In the genomic region with DNA sequence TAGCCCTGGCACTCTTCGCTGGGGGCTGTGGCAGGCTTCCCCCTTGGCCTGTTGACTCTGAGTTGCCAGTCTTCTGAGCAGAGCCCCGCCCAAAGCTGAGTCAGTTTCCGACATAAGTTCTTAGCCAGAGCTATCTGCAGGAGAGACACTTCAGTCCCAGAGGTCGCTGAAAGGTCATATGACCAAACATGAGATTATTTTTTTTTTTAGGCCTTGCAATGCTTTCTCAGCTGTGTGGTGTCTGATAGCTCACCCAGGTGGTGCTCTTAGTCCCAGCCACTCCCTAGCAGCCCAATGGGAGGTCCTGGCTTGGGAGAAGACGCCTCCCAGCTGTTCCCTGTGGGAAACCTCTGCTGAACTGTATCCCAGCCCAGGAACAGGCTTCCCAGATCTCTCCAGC, we compare ENCODE assay signal across 8 mouse cellular contexts. TPM values are rescaled to one million over a fixed set of nuclear protein-coding genes. Genes with fewer than 3 reads are reported as not detected.
DNase-seq lines count a peak whose midpoint lies in the region; ATAC-seq and TF ChIP-seq lines count a peak whose summit lies in the region.

No protein-coding gene starts in this region.

- H3K36me3 ChIP-seq in intestine, postnatal 0 days (ENCODE audit: control insufficient read depth, insufficient read depth): peaks cover 26% of the 10 kb centered on the region
- H3K36me3 ChIP-seq in lung, embryonic 16.5 days (ENCODE audit: control insufficient read depth, insufficient read depth, low read length): peaks cover 17% of the 10 kb centered on the region

- H3K4me1 ChIP-seq in intestine, postnatal 0 days (replicated peaks; ENCODE audit: control insufficient read depth, insufficient read depth, low read length): peaks cover 15% of the 10 kb centered on the region; the same call in 1 of the 2 replicates
- peaks cover 63% of the 10 kb centered on the region for H3K4me1 ChIP-seq in lung, embryonic 16.5 days (replicated peaks; ENCODE audit: control insufficient read depth, insufficient read depth, low read length)

- 29% methylated on average over 5 of the region's 5 CpGs for WGBS in intestine, postnatal 0 days
- 15% methylated on average over 5 of the region's 5 CpGs for WGBS in lung, embryonic 16.5 days

- ATAC-seq in intestine, postnatal 0 days: peak; percentile 59
- ATAC-seq in lung, embryonic 16.5 days (ENCODE audit: low read depth): peak; percentile 58

- H3K4me3 ChIP-seq in intestine, postnatal 0 days (ENCODE audit: low read depth, low read length): no peak overlapping the region
- no peak overlapping the region for H3K4me3 ChIP-seq in lung, embryonic 16.5 days (ENCODE audit: low read length)

- peak overlapping the region; percentile 68 for H3K27ac ChIP-seq in intestine, postnatal 0 days (ENCODE audit: low read depth, low read length)
- H3K27ac ChIP-seq in lung, embryonic 16.5 days (ENCODE audit: low read length): peak overlapping the region; percentile 96

- no peak overlapping the region for H3K9ac ChIP-seq in intestine, postnatal 0 days (ENCODE audit: low read depth, low read length)
- H3K9ac ChIP-seq in lung, embryonic 16.5 days (ENCODE audit: low read length): peak overlapping the region; percentile 54

- DNase-seq in CD4-positive helper T cell, adult 2 months (ENCODE audit: low read depth, low spot score): peak; percentile 82
- peak; percentile 56 for DNase-seq in MN1 (ENCODE audit: low spot score)
- peak; percentile 54 to 59 for DNase-seq in gastrocnemius, adult 8-10 months (ENCODE audit: low spot score in 2 of 2)
- no peak for DNase-seq in cerebellum, adult 18-20 months
- no peak for DNase-seq in left cerebral cortex, adult 11 months (ENCODE audit: low spot score)
- no peak for DNase-seq in ovary, postnatal 14 days (ENCODE audit: low spot score)

- no peaks in the 10 kb centered on the region for H3K27me3 ChIP-seq in intestine, postnatal 0 days (replicated peaks; ENCODE audit: control insufficient read depth, insufficient read depth, low read length)
- H3K27me3 ChIP-seq in lung, embryonic 16.5 days (ENCODE audit: control insufficient read depth, insufficient read depth, low read depth, low read length): no peaks in the 10 kb centered on the region

- H3K9me3 ChIP-seq in intestine, postnatal 0 days (ENCODE audit: control insufficient read depth): no peaks in the 10 kb centered on the region
- H3K9me3 ChIP-seq in lung, embryonic 16.5 days (ENCODE audit: control insufficient read depth, low read length): no peaks in the 10 kb centered on the region

- no peak for TF ChIP-seq CTCF in intestine, postnatal 0 days (IDR thresholded peaks at IDR 0.05; ENCODE audit: low read depth)

- 0 out of 2 replicates have a peak overlapping the region, but pooled peaks have one; percentile 7 for H3K4me2 ChIP-seq in intestine, postnatal 0 days (replicated peaks; ENCODE audit: low read depth)
- H3K4me2 ChIP-seq in lung, embryonic 16.5 days (ENCODE audit: low read depth, low read length): no peak overlapping the region

RNA-seq across cellular contexts. Expression of a gene that starts 22.7 kb away (rescaled TPM):
- 10 to 100 TPM; 22.0 to 24.0 (median 22.7) TPM for total RNA-seq in gastrocnemius, adult 8-10 months (2022)
- polyA plus RNA-seq in intestine, postnatal 0 days (2015; fragmentation: Nextera tagmentation; extraction: Ambion mirVana): 16.7 and 17.1 TPM in 2 replicates
- polyA plus RNA-seq in lung, embryonic 16.5 days (2015; fragmentation: Nextera tagmentation; extraction: Ambion mirVana): 22.4 and 24.9 TPM in 2 replicates

Comparison
In these comparisons a context has a peak if more than half of its experiments do, and no peak if none do; other contexts are left out.
1. DNase-seq: peak in CD4-positive helper T cell, adult 2 months (single experiment), MN1 (single experiment) and gastrocnemius, adult 8-10 months (2 of 2); none in cerebellum, adult 18-20 months (0 of 2), left cerebral cortex, adult 11 months (single experiment) and ovary, postnatal 14 days (single experiment).